Mouse (Mus musculus) retina, postnatal 1 day (tissue): ENCODE measurements around the gene Frmd8.

ENCODE experiments used
- DNase-seq: peaks from one replicate; pipeline ENCODE4 v3.0.0-alpha.2; 2012

The Frmd8 gene

DNA sequence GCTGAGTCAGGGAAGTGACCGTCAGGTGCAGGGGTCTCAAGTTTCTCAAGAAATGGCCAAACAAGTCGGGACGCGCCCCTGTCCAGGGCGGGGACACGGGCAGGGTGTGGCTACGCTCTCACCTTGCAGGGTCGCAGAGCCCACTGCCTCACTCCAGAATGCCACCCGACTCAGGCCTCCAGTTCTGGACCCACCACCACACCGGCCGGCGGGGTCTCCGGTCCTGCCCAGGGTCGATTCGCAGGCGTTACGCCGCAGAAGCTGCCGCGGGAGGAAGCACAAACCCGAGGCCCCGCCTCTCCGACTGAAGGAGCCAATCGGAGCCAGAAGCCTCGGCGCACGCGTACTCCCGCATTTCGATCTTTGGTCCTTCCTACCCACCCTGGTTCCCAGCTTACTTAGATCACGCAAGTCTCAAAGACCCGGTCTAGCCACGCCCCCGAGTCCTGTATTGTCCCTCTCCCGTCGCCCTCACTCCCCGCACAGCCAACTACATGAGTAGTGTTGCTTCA lies at the start of gene Frmd8:
Gene Frmd8 (minus strand): TSS at position 306 of the 512 bp plus-strand sequence.
- DNase-seq, result peak; percentile 97

- DNase-seq, result peak; percentile 95
Measured at GRCm38 (mm10) chr19:5924713-5925093, 49.6 kb upstream of the Frmd8 start, which contains the start of gene Cdc42ep2. TSS of gene Cdc42ep2 (minus strand) at chr19:5924816.

GRCm38 (mm10) chr19:5923990-5924712 lies 49.1 kb upstream of the Frmd8 start:
- DNase-seq, result peak; percentile 92

DNA sequence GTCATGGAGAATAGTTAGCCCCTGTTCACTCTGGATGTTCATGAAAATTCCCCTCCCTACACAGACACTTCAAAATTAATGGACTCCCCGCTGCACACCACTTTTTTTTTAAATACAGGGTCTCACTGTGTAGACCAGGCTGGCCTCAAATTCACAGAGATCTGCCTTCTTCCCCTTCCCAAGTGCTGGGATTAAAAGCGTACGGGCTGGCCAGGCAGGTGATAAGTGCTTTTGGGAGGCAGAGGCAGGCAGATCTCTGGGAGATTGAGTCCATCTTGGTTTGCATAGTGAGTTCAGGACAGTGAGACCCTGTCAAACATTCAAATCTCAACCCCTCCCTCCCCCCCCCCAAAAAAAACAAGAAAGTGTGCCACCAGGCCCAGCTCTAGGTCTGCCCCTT lies 47.9 kb upstream of the Frmd8 start:
- no peak for DNase-seq

- DNase-seq, result no peak
Measured at GRCm38 (mm10) chr19:5922119-5922942, 47.3 kb upstream of the Frmd8 start.

GRCm38 (mm10) chr19:5921715-5922114 lies 46.6 kb upstream of the Frmd8 start:
- no peak for DNase-seq

GRCm38 (mm10) chr19:5913007-5913719 lies 38.1 kb upstream of the Frmd8 start, which contains the start of gene Dpf2:
TSS of gene Dpf2 (minus strand) at chr19:5913010.
- no peak for DNase-seq

DNA sequence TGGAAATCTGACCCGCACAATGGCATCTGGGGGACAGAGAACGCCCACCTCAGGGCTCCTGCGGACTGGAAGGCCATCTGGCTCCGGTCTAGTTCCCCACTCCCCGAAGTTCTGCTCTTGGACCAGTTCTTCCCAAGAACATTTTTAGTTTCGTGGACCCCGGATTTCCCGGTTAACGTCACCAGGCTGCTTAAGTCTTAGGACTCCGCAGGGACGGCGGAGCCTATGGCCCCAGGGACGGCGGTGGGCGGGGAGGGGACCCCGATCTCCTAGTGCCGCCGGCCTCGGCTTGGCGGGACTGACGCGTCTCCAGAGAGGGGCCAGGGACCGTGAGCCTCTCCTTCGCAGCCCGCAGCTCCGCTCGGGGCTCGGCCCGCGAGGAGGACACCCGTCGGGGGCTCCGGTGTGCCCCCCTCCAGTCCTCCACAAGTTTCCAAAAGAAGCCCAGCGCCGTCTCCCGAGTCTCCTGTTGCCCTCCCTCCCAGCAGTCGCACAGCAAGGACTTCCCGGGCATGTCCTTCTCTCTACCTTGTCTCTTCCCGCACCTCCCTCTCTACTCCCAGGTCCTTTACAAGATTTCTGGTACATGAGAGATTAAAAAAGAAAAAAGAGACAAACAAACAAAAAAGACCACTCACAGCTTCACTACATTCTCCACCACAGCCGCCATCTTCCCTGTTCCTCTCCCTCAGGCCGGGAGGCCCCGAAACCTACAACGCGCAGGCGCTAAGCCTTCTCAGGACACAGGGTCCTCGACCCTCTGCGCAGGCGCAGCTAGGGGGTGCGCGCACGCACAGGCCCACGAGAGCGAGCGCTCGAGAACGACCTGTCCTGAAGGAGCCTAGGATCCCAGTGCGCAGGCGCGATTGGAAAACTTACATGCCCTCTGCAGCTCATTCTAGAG lies 37.3 kb upstream of the Frmd8 start:
- DNase-seq, result peak; percentile 99

DNA sequence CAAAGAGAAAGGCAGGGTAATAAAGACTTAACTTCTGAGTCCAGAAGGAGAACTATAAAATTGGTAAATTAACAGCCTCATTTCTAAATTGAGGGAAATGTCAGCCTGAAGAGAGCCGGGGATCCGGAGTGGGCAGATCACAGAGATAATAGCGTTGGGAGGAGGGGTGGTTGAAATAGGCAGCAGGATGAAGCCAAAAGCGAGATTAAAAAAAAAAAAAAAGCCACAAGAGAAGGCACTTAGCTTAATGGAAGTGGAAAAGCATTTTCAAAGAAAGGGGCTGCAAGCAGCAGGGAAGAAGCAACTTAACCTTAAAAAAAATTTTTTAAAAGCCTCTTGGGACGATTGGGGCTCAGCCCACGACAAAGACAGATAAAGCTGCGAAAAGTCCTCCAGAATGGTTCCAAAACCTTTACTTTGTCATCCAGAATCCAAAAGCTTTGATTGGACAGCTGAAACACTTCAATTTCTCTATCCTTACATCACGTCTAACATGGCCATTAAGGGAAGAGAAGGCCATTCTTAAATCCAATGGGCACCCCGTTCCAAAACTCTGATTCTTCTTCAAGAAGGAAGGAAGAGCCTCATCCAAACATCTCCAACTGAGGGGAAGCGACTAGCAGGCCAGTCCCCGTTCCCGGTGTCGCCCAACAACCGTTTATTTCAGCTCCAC lies 36.5 kb upstream of the Frmd8 start:
- no peak for DNase-seq

DNA sequence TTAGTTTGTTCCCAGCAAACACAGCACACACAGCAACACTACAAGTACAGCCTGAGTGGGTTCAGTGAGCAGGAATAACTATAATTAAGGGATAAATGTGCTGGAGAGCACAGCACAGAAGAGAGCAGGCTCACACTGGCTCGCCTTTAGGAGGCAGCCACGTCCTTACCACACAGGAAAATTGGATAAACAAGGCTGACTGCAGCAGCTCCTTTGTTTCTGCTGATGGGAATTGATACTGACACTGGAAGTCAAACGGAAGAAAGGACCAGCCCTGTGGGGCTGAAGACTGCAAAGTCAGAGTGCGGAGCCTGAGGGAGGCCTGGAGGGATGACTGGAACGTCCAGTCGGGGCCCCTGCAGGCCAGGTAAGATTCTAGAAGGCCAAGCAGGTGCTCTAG lies 35.1 kb upstream of the Frmd8 start:
- peak; percentile 91 for DNase-seq

GRCm38 (mm10) chr19:5907275-5907674 lies 32.2 kb upstream of the Frmd8 start:
- no peak for DNase-seq

GRCm38 (mm10) chr19:5894002-5894678 lies 19.1 kb upstream of the Frmd8 start, which contains the start of gene Tigd3:
TSS of gene Tigd3 (minus strand) at chr19:5894149.
- peak; percentile 98 for DNase-seq

DNA sequence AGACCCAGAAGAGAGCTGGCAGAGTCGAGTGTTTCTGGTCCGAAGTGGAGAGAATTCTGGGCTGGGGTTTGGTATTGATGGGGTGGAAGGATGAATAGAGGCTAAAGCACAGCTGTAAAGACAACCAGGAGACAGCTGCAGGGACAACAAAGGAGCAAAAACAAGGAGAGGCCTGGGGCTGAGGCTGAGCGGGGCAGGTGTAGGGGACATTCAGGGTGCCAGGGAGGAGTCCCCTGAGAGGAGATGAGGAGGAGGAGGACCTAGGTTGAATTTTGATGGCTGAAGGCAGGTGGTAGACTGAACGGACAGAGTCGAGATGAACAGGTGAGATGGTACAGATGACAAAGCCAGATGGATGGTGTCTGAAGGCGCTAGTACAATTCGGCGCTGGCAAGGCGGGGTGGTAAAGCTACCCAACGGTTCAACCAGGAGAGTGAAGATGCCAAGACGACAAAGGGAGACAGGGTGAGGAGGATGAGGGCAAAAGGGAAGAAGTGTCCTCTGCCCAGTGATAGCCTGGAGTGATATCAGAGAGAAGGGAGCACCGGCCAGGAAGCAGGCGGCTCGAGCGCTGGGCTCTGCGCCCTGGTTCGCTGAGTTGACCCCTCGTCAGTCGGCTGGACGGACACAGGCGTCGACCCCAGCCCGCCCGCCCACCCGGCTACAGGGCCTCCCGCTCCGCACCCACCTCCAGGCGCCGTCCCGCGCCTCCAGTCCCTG lies 18.4 kb upstream of the Frmd8 start:
- no peak for DNase-seq

DNA sequence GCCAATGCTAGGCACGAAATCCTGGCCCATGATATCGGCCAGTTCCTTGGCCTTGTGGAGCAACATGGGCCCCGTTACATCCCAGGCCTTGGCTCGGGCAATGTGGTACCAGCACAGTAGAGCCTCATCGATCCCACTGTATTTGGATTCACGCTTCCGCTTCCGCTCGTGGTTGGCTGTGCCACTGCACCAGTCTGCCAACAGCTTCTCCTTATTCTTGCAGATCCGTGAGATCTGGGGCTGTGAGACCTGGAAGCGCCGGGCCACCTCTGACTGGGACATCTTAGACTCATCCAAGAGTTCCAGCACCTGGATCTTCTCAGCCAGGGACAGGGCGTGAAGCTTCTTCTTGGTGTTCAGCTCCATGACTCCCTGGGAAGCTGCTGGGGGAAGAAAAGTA lies 17.7 kb upstream of the Frmd8 start:
- no peak for DNase-seq

DNA sequence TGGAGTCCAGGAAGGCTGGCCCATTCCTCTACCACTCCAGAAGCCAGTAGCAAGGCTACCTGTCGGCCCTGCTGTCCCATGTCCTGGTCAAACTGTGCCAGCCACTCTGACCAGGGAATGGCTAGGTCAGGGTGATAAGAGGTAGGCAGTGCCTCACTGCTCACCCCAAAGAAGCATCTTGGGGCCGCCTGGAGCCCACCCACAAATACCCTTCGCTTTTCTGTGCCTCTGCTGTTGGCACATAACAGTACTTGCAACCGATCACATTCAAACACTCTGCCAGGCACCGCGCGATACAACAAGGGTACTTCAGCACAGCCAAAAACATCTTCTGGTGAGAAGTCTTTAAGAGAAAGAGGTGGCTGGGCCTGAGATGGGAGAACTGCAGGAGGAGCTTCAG lies 17.2 kb upstream of the Frmd8 start:
- DNase-seq, result no peak

GRCm38 (mm10) chr19:5891521-5892258 lies 16.6 kb upstream of the Frmd8 start:
- DNase-seq, result no peak

- no peak for DNase-seq
Measured at GRCm38 (mm10) chr19:5889211-5889610, 14.1 kb upstream of the Frmd8 start.

- DNase-seq, result no peak
Measured at GRCm38 (mm10) chr19:5887234-5887815, 12.3 kb upstream of the Frmd8 start.

- peak; percentile 51 for DNase-seq
Measured at GRCm38 (mm10) chr19:5885838-5886237, 10.8 kb upstream of the Frmd8 start.
